Mouse (Mus musculus) Muller cell, postnatal 12 days (primary cell): ENCODE data around the gene Atg2b.
A peak's percentile ranks its signal among the peaks of the same experiment; 100 is the strongest.

Source experiments
- DNase-seq: peaks from one replicate; pipeline ENCODE4 v3.0.0-alpha.2; 2015; ENCODE audit errors: inconsistent ontology term

Gene Atg2b

DNA sequence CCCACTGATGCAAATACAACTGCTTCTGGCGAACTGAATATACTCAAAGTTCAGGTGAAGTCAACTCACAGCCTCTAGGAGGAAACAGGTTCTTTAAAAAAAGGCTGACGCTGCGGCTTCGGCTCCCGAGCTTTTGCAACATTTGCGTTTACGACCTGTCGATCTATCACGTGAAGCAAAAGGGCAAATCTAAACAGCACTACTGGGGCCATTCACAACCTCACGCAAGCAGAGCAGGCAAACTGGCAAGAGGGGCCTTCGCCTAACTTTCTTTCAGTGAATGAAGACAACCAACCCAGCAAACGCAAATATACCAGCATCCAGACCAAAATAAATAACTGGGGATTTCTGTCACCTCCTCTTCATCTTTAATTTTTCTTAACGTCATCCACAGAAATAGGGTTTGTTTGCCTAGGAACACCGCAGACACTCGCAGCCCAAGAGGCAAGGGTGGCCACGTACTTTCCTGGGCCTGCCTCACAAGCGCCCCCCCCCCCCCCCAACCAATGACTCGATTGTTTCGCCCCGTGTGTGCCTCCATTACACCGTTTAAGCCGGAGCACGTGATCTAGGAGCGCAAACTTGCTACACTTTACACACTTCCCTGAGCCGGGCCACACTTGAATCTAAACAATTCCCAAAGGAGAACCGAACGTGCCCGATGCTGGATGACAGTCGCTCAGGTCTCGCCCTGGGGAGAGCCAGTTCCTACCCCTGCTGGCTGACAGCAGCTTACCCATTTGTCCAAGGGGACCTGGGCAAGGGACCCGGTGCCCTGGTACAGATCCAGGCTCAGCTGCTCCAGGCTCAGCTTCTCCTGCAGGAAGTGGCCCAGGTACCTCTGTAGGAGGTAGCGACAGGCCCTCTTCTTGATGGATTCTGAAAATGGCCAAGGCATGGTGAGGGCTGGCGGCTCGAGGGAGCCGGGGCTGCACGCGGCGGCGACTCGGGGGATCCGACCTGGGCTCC lies 794 bp downstream of the Atg2b start, which contains the start of gene Gskip:
Gene Gskip (plus strand): TSS at position 897 of the 969 bp plus-strand sequence.
- peak; percentile 67 for DNase-seq

DNA sequence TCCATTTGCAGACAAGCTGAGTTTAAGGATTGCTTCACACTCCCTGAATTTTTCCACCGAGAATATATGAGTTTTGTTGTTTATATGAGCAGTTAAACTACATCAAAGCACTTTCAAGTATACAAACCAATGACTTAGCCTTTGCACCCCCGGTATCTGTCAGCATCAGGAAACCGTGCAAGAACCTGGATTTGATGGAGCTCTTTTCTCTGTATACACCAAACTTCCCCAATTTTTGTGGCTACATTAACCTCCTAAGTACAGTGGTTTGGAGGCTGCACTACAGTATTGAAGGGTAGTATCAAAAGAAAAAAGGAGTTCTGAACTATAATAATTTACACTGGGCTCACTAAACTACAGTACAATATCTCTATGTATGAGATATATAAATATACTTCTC lies 6.2 kb downstream of the Atg2b start:
- DNase-seq = no peak

DNA sequence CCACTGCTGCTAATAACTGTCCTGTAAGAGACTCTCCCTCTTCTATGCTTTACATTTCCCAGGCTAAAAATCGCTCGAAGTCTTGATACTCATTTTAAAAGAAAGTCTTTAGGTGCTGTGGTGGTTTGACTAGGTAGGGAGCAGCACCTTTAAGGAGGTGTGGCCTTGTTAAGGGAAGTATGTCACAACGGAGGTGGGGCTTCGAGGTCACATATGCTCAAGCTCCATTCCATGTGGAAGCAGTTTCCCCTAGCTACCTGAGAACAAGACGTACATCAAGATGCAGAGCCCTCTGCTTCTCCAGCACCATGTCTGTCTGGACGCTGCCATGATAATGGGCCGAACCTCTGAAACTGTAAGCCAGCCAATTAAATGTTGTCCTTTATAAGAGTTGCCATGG lies 6.8 kb downstream of the Atg2b start:
- DNase-seq = no peak

DNA sequence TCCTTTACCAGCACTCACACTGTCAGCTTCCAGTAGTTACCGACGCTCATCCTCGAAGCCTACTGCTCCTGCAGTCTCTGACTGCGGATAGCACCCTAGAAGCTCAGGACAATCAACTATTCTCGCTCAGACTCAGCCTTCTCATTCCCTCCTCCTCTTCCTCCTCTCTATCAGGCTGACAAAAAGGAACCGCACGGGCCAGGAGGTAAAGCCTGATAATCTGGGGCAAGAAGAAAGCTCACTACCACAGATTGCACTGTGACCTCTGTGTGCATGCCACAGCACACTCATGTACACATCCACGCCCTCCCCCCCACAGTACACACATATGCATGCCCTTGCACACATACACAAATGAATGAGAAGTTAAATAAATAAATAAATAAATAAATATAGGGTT lies 8.7 kb downstream of the Atg2b start:
- DNase-seq = no peak

DNA sequence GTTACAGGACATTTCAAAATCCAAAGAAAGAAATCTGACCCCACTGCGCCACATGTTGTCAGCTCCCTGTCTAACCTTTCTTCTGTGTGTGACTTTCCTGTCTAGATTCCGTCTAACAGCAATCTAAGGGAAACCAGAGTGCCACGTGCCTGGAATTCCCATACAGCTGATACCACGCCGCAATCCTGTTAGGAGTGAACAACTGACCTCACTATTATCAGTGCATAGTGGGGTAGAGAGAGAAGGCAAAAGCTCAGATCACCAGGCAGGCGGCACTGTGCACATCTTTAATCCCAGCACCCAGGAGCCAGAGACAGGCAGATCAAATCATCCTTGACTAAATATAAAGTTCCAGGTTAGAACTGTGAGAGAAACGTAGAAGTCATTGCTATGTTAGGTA lies 29.2 kb downstream of the Atg2b start:
- DNase-seq = no peak

DNA sequence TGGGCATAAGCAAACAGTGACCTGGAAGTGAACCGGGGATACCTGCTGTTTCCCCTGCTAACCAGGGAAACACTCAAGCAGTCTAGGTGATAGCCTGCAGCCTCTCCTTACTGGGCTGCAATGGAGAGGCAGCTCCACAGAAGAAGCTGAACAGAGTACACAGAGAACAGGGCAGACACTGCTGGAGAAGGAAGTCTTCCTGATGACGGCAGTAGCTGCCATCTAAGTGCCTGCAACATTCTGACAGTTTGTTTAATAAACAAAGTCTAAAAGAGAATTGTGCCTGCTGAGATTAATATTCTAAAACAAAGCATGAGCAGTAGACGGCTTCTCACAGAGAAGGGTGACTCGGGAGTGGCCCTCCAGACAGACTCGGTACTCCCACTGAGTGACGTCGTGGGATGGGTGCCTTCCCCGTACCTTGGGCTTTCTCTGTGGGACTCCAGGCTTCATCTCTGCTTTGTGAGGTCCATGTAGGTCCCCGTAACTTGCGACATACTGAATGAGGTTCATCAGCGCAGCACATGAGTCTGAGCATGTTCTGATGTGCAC lies 42.2 kb downstream of the Atg2b start:
- DNase-seq = no peak

DNA sequence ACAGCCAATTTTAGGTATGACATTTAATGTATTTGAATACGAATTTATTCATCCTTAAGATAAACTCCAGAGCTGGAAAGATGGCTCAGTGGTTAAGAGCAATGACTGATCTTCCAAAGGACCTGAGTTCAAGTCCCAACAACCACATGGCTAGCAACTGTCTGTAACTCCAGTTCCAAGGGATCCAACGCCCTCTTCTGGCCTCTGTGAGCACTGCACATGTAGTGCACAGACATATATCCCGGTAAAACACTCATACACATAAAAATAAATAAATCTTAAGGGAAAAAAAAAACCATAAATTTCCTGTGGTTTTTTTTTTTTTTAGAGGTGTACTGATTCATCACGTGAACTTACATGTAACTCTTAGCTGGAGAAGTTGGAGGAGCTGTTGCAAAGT lies 47.5 kb downstream of the Atg2b start:
- DNase-seq = no peak

DNA sequence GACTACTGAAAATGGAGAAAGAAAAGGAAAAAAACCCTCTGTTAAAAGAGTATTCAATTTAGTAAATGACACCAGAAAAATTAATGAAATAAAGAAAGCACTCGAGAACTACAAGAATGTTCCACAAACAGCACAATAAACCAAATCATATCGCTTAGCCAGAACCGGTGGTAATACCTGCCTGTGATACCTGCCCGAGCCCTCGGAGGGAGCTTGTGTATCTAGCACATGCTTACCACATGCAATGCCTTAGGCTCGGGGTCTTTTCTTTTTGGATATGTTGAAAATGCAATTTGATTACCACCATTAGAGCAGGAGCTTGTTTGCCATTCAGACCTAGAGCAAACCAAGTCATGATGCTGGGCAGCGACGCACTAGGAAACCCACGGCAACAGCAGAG lies 48.5 kb downstream of the Atg2b start:
- DNase-seq = no peak

DNA sequence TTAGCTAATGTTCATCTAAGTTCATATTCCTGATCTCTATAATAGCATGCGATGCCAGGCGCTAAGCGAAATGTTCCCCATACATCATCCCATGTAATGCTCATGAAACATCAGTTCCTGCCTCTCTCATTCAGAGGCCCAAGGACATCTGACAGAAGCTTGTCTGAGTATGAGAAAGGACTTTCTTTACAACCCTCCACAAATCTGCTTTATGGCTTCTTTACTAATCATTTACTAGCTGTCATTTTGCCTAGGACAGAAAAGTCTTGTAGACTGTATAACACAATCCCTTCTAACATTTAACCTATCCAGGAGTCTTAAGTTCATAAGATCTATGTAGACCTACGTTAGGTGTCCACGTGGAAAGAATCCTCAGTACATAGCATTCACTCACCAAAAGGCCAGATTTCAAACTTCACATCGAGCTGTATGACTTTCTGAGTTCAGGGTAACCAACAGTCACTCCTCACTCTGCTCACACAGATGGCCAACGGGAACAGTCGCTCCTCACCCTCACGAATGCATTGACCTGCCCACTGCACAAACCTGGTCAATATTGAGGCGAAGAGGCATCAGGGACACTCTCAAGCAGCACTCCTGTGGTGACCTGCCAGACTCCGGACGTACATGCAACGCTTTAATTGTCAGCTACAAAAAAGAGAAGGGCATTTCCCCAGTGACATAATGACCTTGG lies 50.5 kb downstream of the Atg2b start:
- no peak for DNase-seq

DNA sequence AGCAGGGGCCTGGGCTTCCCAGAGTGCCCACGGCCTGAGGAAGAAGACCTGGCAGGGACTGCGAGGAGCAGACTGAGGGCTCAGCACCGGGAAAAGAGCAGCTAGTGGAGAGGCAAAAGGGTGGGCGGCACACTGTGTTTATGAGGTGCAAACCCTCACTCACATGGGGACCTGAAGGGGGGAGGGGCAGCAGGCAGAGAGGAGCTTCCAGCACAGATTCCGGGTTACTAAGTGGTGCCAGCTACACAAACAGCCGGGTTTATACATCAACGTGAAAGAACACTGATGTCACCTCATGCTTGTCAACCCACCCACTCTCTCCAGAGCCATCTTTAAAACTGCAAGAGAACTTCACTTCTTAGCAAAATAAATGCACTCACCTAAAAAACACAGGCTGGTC lies 59.2 kb downstream of the Atg2b start:
- DNase-seq = no peak

DNA sequence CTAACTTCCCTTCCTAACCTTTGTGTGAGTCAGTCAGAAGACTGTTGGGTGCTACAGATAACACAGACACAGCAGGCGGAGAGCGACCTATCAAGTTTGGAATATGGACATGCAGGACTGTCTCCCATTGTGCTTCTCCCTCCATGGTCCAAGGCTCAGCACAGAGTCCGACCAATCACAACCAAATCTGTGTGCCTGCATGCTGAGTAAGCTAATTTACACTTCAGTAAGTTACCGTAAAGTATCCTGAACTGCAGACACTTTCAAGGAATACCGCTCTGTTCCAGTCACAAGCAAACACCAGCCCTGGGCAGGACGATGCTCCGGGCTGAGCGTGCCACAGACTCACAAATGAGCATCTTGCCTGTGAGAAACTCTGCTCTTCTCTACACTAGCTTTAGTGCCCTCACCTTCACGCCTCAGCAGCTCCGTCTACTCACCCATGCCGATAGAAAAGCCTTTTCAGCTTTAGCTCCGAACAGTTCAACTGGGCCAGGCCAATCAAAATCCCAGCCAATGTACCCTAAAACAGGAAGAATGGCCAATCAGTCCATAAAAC lies 62.0 kb downstream of the Atg2b start:
- peak; percentile 8 for DNase-seq

DNA sequence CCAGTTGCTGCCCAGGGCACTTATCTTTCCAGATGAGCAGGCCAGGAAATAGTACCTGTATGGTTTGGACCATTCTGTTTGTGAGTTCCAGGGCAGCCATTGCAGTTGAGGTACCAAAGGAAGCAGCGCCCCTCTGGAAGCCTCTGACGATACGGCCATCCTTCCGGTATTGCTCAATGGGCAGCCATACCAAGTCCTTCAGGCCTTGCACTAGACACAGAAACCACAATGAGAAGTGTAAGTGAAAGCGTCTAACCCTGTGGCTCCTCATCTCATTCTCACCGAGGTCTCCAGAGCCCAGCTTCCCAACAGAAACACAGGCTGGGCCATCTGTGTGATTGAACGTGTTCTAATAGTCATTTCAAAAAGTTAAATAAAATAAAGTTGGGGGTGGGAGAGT lies 63.0 kb downstream of the Atg2b start:
- DNase-seq = no peak

DNA sequence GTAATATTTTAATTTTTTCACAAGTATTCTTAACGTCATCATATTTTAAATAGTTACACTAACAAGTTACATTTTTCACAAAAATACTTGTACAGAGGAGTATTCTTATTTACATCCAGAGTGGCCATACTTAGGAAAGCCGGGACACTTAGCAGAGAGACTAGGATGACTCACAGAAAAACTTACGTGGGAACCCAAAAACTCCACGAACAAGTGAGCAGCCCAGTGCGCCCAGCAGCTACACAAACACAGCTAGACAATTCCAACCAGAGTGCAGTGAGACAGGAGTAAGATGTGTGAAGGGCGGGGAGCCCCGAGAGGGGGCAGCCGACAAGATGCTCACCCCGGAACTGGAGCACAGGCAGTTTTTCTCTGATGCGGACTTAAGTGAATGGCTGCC lies 71.5 kb downstream of the Atg2b start:
- DNase-seq = no peak

DNA sequence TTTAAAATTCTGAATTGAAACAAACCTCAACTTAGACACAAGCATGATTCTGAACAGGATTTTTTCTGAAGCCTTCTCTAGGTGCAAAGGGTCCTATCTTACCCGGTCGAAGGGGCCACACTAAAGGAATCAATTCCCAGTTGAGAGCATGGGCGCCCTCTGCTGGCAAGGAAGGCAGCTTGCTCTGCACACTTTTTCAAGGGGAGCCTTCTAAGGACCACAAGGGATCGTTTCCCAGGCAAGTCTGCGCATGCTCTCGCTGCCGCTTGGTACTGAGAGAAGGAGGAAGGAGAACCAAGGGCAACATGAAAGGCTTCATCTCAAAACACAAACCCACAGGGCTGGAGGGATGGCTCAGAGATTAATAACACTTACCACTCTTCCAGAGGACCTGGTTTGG lies 73.3 kb downstream of the Atg2b start:
- DNase-seq = peak; percentile 38

DNA sequence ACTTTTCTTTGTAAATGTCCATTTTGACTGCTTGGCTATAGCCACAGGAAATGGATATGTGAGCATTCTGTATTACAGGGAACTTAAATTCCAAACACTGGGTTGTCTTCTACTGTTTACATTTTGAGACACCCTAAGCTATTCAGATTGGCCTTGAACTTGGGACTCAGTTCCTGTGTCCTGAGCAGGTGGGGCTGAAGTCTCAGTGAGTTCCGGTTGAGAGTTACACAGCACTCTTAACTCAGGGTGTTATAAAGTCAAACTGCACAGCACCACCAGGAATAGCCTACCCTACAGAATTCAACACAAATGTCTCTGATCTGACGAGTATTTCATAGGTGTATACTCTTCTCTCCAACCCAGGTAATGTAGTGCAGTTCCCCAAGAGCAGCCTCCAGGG lies 74.0 kb downstream of the Atg2b start:
- no peak for DNase-seq

DNA sequence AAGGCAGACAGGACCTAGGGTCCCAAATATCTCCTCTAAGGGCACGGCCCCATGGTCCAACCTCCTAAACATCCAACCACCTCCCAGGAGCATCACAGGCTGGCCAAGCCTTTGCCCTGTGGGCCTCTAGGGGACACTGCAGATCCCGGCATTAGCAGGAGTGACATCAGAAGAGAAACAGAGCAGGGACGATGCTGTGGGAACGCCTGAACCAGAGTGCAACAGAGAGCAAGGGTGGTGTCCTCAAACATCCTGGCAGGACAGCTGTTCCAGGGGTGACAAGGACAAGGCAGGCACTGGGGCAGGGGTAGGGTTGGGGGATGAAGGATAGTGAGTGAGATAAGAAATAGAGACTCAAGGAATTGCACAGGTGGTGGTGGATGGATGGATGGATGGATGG lies 78.1 kb downstream of the Atg2b start:
- no peak for DNase-seq

DNA sequence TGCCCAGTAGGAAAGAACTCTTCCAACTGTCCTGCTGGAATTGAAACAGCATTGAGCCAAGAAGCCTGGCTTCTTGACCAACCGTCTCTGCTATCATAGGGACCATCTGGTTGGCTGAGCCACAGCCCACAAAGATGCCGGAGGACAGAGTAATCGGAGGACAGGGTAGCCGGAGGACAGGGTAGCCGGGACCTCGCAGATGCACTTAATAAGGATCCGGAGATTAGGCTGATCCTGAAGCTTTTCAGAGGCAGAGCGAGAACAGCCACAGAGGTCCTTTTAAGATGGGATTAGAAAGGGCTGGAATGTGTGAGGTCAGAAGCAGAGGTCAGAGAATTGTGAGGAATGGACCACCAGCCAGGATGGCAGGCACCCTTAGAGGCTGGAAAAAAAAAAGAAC lies 79.8 kb downstream of the Atg2b start:
- peak; percentile 19 for DNase-seq

DNA sequence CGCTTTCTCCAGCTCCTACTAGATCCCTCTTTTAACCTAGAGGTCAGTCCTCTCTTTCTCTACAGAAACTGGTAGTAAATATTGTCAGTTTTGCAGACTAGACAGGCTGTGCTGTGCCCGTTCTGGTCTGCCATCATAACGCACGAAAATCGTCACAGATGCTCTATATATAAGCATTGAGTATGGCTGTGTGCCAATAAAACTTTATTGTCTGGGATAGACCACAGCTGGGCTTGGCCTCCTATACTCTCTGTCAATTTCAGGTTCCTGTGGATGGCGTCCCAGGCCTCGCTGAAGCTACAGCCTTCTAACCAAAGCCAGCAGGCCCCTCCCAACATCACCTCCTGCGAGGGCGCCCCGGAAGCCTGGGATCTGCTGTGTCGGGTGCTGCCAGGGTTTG lies 81.1 kb downstream of the Atg2b start:
- DNase-seq = no peak

DNA sequence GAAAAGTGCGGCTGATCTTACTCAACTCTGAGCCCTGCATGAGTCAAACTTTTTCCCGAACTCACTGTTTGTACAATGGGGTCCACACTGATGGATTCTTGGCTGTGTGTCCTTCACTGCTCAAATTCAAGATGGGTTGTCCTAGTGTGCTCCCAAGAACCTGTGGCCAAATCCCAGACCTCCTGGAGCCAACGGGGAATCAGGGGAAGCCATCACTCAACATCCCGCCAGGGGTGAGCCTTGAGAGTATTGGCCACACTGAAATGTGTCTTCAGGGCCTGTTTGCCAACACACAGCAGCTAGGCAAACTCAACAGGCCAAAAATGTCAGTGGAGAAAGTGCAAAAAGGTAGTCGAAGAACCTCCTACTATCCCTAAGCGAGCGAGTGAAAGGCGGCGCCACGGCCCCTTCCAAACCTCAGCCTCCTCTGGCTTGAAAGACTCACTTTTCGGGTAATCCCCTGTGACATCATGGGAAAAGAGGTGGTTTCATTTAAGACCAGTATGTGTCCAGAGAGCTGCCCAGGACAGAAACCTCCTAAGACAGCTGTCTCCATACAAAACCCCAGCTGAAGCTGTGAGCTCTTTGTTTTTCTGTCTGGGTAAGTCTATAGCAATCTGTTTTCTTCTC lies 82.3 kb downstream of the Atg2b start, which contains the start of gene Bdkrb1:
Gene Bdkrb1 (plus strand): TSS at position 505 of the 630 bp plus-strand sequence.
- no peak for DNase-seq

DNA sequence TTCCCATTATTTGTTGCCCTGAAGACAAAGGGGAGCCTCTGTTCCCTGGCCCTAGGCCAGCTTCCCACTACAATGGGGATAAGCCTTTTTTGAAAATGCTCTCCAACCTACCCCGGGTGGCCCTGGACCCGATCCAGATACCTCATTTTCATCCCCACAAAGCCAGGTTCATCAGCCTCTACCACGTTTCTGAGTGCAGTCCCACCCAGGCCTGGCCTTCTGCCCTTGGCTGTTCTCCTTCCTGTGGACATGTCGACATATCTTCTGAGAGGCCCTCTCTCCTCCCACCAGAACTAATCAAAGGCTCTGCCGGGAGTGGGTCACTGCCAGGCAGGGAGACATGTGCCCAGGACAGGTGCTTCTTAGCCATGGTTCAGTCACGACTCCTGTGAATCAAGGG lies 83.4 kb downstream of the Atg2b start:
- peak; percentile 86 for DNase-seq

DNA sequence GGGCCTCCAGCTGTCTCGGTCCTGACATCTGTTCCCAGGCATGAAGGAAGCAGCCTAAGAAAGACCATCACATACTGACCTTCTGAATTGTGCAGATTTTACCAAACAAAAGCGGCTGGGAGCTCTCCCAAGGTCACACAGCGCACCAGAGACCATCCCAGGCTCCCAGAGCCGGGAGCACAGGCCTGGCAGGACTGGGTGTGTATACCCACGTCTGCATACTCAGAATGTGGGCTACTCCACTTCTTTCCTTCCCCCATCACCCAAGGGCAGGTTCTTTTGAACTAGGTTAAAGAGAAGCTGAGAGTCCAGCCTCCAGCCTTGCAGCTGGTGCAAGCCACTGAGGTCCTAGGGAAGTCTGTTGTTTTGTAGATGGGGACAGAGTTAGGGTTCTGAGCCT lies 85.9 kb downstream of the Atg2b start:
- no peak for DNase-seq

DNA sequence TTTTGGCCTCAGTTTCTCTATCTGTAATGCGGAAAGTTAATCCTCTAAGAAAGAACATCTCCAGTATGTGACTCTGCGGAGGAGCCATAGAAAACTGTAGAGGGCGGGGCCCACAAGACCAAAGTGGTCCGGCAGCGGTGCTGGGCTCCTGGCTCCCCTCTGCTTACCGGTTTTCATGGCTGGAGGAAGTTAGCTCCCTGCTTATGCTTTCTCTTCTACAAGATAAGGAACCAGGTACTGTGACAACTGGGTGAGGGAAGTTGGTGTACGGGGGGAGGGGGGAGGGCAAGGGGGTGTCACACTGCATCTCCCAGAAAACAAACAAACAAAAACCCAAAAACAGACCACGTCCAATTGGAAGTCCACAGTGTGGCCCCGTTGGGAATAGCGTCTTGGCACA lies 86.5 kb downstream of the Atg2b start:
- no peak for DNase-seq
